In genomic region chr11:76338656-76339055, GRCm38 (mm10) we compare ENCODE assay signal across 17 mouse cellular contexts.
A peak's percentile ranks its signal among the peaks of the same experiment; 100 is the strongest.
DNase-seq lines count a peak whose midpoint lies in the region; ATAC-seq and TF ChIP-seq lines count a peak whose summit lies in the region.
"Had no signal": no experiment of that assay in that cellular context is flagged by ENCODE, and none has a peak within 500 bp of the region (broad histone marks: within the 10 kb centered on the region; RNA-seq: fewer than 3 reads in every experiment).

No protein-coding gene starts in this region.

- no peaks in the 10 kb centered on the region for H3K9me3 ChIP-seq in lung, embryonic 16.5 days (ENCODE audit: control insufficient read depth, low read length)
- H3K9me3 ChIP-seq in midbrain, embryonic 11.5 days (ENCODE audit: control insufficient read depth, low read length) = no peaks in the 10 kb centered on the region
- H3K9me3 ChIP-seq: heart, embryonic 12.5 days; liver, embryonic 15.5 days had no signal

- H3K4me2 ChIP-seq in lung, embryonic 16.5 days (ENCODE audit: low read depth, low read length) = peak overlapping the region; percentile 31; the same call in 1 of the 2 replicates
- no peak overlapping the region for H3K4me2 ChIP-seq in midbrain, embryonic 11.5 days
- H3K4me2 ChIP-seq: heart, embryonic 12.5 days had no signal

- DNase-seq in cerebellum, adult 11-12 months = peak; percentile 46
- DNase-seq in lung, adult 18-20 months = no peak
- DNase-seq in right cerebral cortex, adult 2 months (ENCODE audit: low spot score in 2 of 2) = no peak
- no peak for DNase-seq in heart, adult 8-10 months (ENCODE audit: low spot score)
- no peak for DNase-seq in midbrain, embryonic 11.5 days (ENCODE audit: low spot score, missing footprints)
- DNase-seq: adrenal gland, postnatal 10 days; gastrocnemius, postnatal 36 days; heart, postnatal 4 days; kidney, adult 18-20 months; kidney, postnatal 4 days; thymus, postnatal 14 days had no signal

- no peak overlapping the region for H3K4me3 ChIP-seq in lung, embryonic 16.5 days (ENCODE audit: low read length)
- H3K4me3 ChIP-seq in embryonic fibroblast, embryonic 13.5 days (ENCODE audit: insufficient read depth, low read length) = no peak overlapping the region
- H3K4me3 ChIP-seq in midbrain, embryonic 11.5 days (ENCODE audit: low read depth, low read length) = no peak overlapping the region
- H3K4me3 ChIP-seq: heart, embryonic 12.5 days; liver, embryonic 15.5 days had no signal

- ATAC-seq in cerebellum, adult (ENCODE audit: insufficient number of reproducible peaks, low FRiP score, low TSS enrichment) = no peak
- ATAC-seq in lung, embryonic 16.5 days (ENCODE audit: low read depth) = peak; percentile 61; the same call in 1 of the 2 replicates
- ATAC-seq in midbrain, embryonic 11.5 days (ENCODE audit: low FRiP score) = no peak

- WGBS in lung, embryonic 16.5 days = 37% methylated on average over 8 of the region's 8 CpGs
- WGBS in midbrain, embryonic 11.5 days = 95% methylated on average over 8 of the region's 8 CpGs

- H3K9ac ChIP-seq in lung, embryonic 16.5 days (ENCODE audit: low read length) = no peak overlapping the region
- no peak overlapping the region for H3K9ac ChIP-seq in midbrain, embryonic 11.5 days (ENCODE audit: low read length)
- H3K9ac ChIP-seq: heart, embryonic 12.5 days; liver, embryonic 15.5 days had no signal

- peaks cover 30% of the 10 kb centered on the region for H3K4me1 ChIP-seq in lung, embryonic 16.5 days (replicated peaks; ENCODE audit: control insufficient read depth, insufficient read depth, low read length)
- peaks cover 15% of the 10 kb centered on the region for H3K4me1 ChIP-seq in embryonic fibroblast, embryonic 13.5 days (ENCODE audit: control insufficient read depth, insufficient read depth, low read length)
- peaks cover 7% of the 10 kb centered on the region; the same call in 1 of the 2 replicates for H3K4me1 ChIP-seq in midbrain, embryonic 11.5 days (ENCODE audit: control insufficient read depth, insufficient read depth, low read length)

- no peaks in the 10 kb centered on the region for H3K36me3 ChIP-seq in lung, embryonic 16.5 days (ENCODE audit: control insufficient read depth, insufficient read depth, low read length)
- H3K36me3 ChIP-seq in midbrain, embryonic 11.5 days (ENCODE audit: control insufficient read depth, insufficient read depth, low read length) = no peaks in the 10 kb centered on the region
- H3K36me3 ChIP-seq: heart, embryonic 12.5 days; liver, embryonic 15.5 days had no signal

- H3K27me3 ChIP-seq in lung, embryonic 16.5 days (ENCODE audit: control insufficient read depth, insufficient read depth, low read depth, low read length) = no peaks in the 10 kb centered on the region
- no peaks in the 10 kb centered on the region for H3K27me3 ChIP-seq in midbrain, embryonic 11.5 days (ENCODE audit: control insufficient read depth, insufficient read depth, low read length)
- H3K27me3 ChIP-seq: CH12.LX; heart, embryonic 12.5 days; liver, embryonic 15.5 days had no signal

- peak overlapping the region; percentile 53; the same call in 1 of the 2 replicates for H3K27ac ChIP-seq in lung, embryonic 16.5 days (ENCODE audit: low read length)
- 0 out of 2 replicates have a peak overlapping the region, but pooled peaks have one; percentile 0 for H3K27ac ChIP-seq in embryonic fibroblast, embryonic 13.5 days (ENCODE audit: insufficient read depth, low read length)
- no peak overlapping the region for H3K27ac ChIP-seq in midbrain, embryonic 11.5 days (ENCODE audit: low read depth, low read length)
- H3K27ac ChIP-seq: liver, embryonic 15.5 days had no signal

- TF ChIP-seq CTCF in embryonic fibroblast, embryonic 13.5 days (IDR thresholded peaks at IDR 0.05; ENCODE audit: borderline replicate concordance, insufficient read depth, low read length) = no peak

- no peak for TF ChIP-seq POLR2A in embryonic fibroblast, embryonic 13.5 days (IDR thresholded peaks at IDR 0.05; ENCODE audit: low read depth, low read length)
